Mouse (Mus musculus) bone marrow macrophage, adult 2 months (primary cell): Measurements from ENCODE around the gene Kif1b.

Experiments
- CTCF ChIP-seq: IDR thresholded peaks from 2 replicates; pipeline ENCODE4 v1.5.1; 2012; ENCODE audit warnings: low read depth, mild to moderate bottlenecking, low read length, moderate library complexity
- POLR2A ChIP-seq: IDR thresholded peaks from 2 replicates; pipeline ENCODE4 v1.6.1; 2012; ENCODE audit warnings: mild to moderate bottlenecking, low read depth, low read length, borderline replicate concordance

- TF ChIP-seq CTCF (no peak), POLR2A (no peak)
These were observed 41.5 kb upstream of the Kif1b start for GRCm38 (mm10) chr4:149348963-149349362.
